Mouse (Mus musculus) retina, adult 2 months (tissue): ENCODE results near the gene Pde2a.

ENCODE experiments used
- DNase-seq: peaks from one replicate; pipeline ENCODE4 v3.0.0-alpha.2; 2012; ENCODE audit warnings: low read depth, low spot score

Pde2a gene

GRCm38 (mm10) chr7:101453725-101454124, 32.2 kb downstream of the Pde2a start:
- no peak for DNase-seq

GRCm38 (mm10) chr7:101454479-101454878, 33.0 kb downstream of the Pde2a start:
- DNase-seq, result no peak

- no peak for DNase-seq
Measured at GRCm38 (mm10) chr7:101455141-101455540, 33.6 kb downstream of the Pde2a start.

GRCm38 (mm10) chr7:101456318-101456717, 34.8 kb downstream of the Pde2a start:
- DNase-seq, result no peak

- DNase-seq, result no peak
Measured at GRCm38 (mm10) chr7:101456789-101457188, 35.3 kb downstream of the Pde2a start.

- no peak for DNase-seq
Measured at GRCm38 (mm10) chr7:101457283-101457682, 35.8 kb downstream of the Pde2a start.

- no peak for DNase-seq
Measured at GRCm38 (mm10) chr7:101457801-101458200, 36.3 kb downstream of the Pde2a start.

- no peak for DNase-seq
Measured at GRCm38 (mm10) chr7:101458278-101458781, 36.8 kb downstream of the Pde2a start.

GRCm38 (mm10) chr7:101459305-101459813, 37.9 kb downstream of the Pde2a start:
- DNase-seq, result no peak

GRCm38 (mm10) chr7:101459923-101460607, 38.6 kb downstream of the Pde2a start:
- no peak for DNase-seq

GRCm38 (mm10) chr7:101460608-101460957, 39.1 kb downstream of the Pde2a start:
- DNase-seq, result no peak

GRCm38 (mm10) chr7:101461571-101461970, 40.1 kb downstream of the Pde2a start:
- no peak for DNase-seq

GRCm38 (mm10) chr7:101462327-101463068, 41.0 kb downstream of the Pde2a start:
- no peak for DNase-seq

GRCm38 (mm10) chr7:101463665-101464271, 42.3 kb downstream of the Pde2a start:
- DNase-seq, result no peak

GRCm38 (mm10) chr7:101464927-101465326, 43.4 kb downstream of the Pde2a start:
- DNase-seq, result no peak

GRCm38 (mm10) chr7:101465392-101465791, 43.9 kb downstream of the Pde2a start:
- no peak for DNase-seq

GRCm38 (mm10) chr7:101465850-101466580, 44.5 kb downstream of the Pde2a start:
- DNase-seq, result no peak

- DNase-seq, result no peak
Measured at GRCm38 (mm10) chr7:101466581-101467081, 45.1 kb downstream of the Pde2a start.

GRCm38 (mm10) chr7:101471423-101471822, 49.9 kb downstream of the Pde2a start:
- DNase-seq, result no peak

GRCm38 (mm10) chr7:101471968-101472480, 50.5 kb downstream of the Pde2a start:
- DNase-seq, result no peak
